Mouse (Mus musculus): ENCODE measurements around the gene Mrpl39. TPM values are rescaled to one million over a fixed set of nuclear protein-coding genes. Genes with fewer than 3 reads are reported as not detected.

The Mrpl39 gene
- 56.8 TPM for polyA plus RNA-seq (2014; fragmentation: Illumina TruSeq; extraction: RNeasy Lipid Tissue Mini Kit (QIAGEN cat#74804); ENCODE audit: low read depth, low replicate concordance)

GRCm38 (mm10) chr16:84735166-84736105, at the start of gene Mrpl39:
Gene Mrpl39, minus strand, starts transcription at chr16:84735742.

GRCm38 (mm10) chr16:84774003-84774703, 38.6 kb upstream of the Mrpl39 start, which contains the start of gene Jam2:
Gene Jam2, plus strand, starts transcription at chr16:84774123.

Other genes starting within 250 kb of the Mrpl39 start
- gene A730009L09Rik, start 220.6 kb downstream of the Mrpl39 start, polyA plus RNA-seq (2014; fragmentation: Illumina TruSeq; extraction: RNeasy Lipid Tissue Mini Kit (QIAGEN cat#74804); ENCODE audit: low read depth, low replicate concordance) = not detected
- gene Jam2, start 38.4 kb upstream of the Mrpl39 start, polyA plus RNA-seq (2014; fragmentation: Illumina TruSeq; extraction: RNeasy Lipid Tissue Mini Kit (QIAGEN cat#74804); ENCODE audit: low read depth, low replicate concordance) = 20.9 TPM
- gene Gabpa, start 99.2 kb upstream of the Mrpl39 start, polyA plus RNA-seq (2014; fragmentation: Illumina TruSeq; extraction: RNeasy Lipid Tissue Mini Kit (QIAGEN cat#74804); ENCODE audit: low read depth, low replicate concordance) = 69.7 TPM
- gene Atp5j, start 99.9 kb upstream of the Mrpl39 start, polyA plus RNA-seq (2014; fragmentation: Illumina TruSeq; extraction: RNeasy Lipid Tissue Mini Kit (QIAGEN cat#74804); ENCODE audit: low read depth, low replicate concordance) = 2,828 TPM